Mouse (Mus musculus): Measurements from ENCODE around the gene Cacna2d4. TPM values are rescaled to one million over a fixed set of nuclear protein-coding genes. Genes with fewer than 3 reads are reported as not detected.
A peak's percentile ranks its signal among the peaks of the same experiment; 100 is the strongest.

Cacna2d4 gene
- polyA plus RNA-seq, 1 experiment from 2014 or later: 0.58 TPM

DNA sequence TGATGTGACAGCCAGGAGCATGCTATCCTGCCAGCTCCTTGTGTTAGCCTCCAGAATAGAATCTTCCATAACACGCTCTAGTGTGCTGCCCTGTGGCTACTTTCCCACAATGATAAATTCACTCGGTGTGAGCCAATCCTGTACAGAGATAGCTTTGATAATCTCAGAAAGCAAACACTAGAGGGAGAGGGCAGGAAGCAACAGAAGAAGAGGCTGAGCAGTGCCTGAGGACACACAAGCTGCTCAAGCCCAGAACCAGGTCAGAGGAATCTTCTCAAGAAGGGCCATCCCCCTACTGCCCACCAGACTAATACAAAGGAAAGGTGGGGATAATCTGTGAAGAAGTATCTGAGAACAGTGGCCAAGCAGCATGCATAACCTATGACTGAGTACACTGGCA lies 131.1 kb downstream of the Cacna2d4 start:
- no peak overlapping the region for H3K4me3 ChIP-seq (replicated peaks; ENCODE audit: low read depth, low read length)
- no peaks in the 10 kb centered on the region for H3K9me3 ChIP-seq (ENCODE audit: control insufficient read depth, low read length)
- 87% methylated on average over 2 of the region's 2 CpGs for WGBS
- no peak overlapping the region for H3K4me2 ChIP-seq (ENCODE audit: low read length)
- no peak overlapping the region for H3K27ac ChIP-seq (replicated peaks; ENCODE audit: low read depth, low read length)
- H3K36me3 ChIP-seq (ENCODE audit: control insufficient read depth, insufficient read depth, low read length): peaks cover 40% of the 10 kb centered on the region
- no peak for ATAC-seq (ENCODE audit: low FRiP score, low TSS enrichment)
- DNase-seq: no peak
- H3K9ac ChIP-seq (replicated peaks; ENCODE audit: low read length): no peak overlapping the region
- H3K27me3 ChIP-seq (ENCODE audit: control insufficient read depth, insufficient read depth, low read length): no peaks in the 10 kb centered on the region
- H3K4me1 ChIP-seq (ENCODE audit: control insufficient read depth, insufficient read depth, low read length): no peaks in the 10 kb centered on the region

DNA sequence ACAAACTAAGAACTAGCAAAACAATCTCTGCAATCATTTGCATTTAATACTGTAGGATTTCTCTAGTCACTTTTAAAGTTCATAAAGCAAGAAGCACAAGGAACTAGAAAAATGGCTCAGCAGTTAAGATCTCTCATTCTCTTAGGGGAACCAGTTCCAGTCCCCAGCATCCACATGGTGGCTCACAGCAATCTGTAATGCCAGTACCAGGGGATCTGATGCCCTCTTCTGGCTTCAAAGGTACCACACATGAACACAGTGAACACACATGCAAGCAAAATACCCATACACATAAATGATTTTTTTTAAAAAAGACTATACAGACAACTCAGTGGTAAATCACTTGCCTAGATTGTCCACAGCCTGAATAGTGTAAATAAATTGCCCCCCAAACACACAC lies 135.3 kb downstream of the Cacna2d4 start:
- Histone ChIP-seq H3K4me3 (replicated peaks; ENCODE audit: low read depth, low read length) (no peak overlapping the region), H3K27ac (replicated peaks; ENCODE audit: low read depth, low read length) (no peak overlapping the region), H3K36me3 (ENCODE audit: control insufficient read depth, insufficient read depth, low read length) (peaks cover 17% of the 10 kb centered on the region; the same call in 1 of the 2 replicates), H3K4me1 (ENCODE audit: control insufficient read depth, insufficient read depth, low read length) (no peaks in the 10 kb centered on the region), H3K4me2 (ENCODE audit: low read length) (no peak overlapping the region), H3K9me3 (ENCODE audit: control insufficient read depth, low read length) (no peaks in the 10 kb centered on the region), H3K27me3 (ENCODE audit: control insufficient read depth, insufficient read depth, low read length) (no peaks in the 10 kb centered on the region), H3K9ac (replicated peaks; ENCODE audit: low read length) (no peak overlapping the region)
- ATAC-seq (ENCODE audit: low FRiP score, low TSS enrichment) (no peak), DNase-seq (no peak)

DNA sequence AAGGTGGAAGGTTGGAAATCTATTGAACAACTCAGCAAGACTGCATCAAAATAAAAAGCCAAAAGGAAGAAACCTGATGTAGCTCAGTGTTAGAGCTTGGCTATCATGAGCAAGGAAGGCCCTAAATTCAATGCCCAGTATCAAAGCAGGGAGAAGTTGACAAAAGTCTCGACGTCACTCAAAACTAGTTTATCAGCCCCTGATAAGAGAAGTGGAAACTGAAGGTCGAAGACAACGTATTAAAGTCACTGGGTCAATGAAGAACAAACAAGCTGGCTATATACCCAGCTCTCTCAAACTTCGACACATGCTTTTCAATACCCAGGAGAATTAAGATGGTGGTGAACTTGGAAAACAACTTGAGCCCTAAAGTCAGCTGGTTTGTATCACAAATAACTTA lies 135.9 kb downstream of the Cacna2d4 start:
- H3K4me2 ChIP-seq (ENCODE audit: low read length): no peak overlapping the region
- DNase-seq (no peak), ATAC-seq (ENCODE audit: low FRiP score, low TSS enrichment) (no peak)
- H3K9me3 ChIP-seq (ENCODE audit: control insufficient read depth, low read length): no peaks in the 10 kb centered on the region
- no peak overlapping the region for H3K9ac ChIP-seq (replicated peaks; ENCODE audit: low read length)
- 96% methylated on average over 5 of the region's 5 CpGs for WGBS
- no peak overlapping the region for H3K4me3 ChIP-seq (replicated peaks; ENCODE audit: low read depth, low read length)
- H3K27me3 ChIP-seq (ENCODE audit: control insufficient read depth, insufficient read depth, low read length): no peaks in the 10 kb centered on the region
- H3K4me1 ChIP-seq (ENCODE audit: control insufficient read depth, insufficient read depth, low read length): no peaks in the 10 kb centered on the region
- H3K36me3 ChIP-seq (ENCODE audit: control insufficient read depth, insufficient read depth, low read length): peaks cover 17% of the 10 kb centered on the region; the same call in 1 of the 2 replicates
- no peak overlapping the region for H3K27ac ChIP-seq (replicated peaks; ENCODE audit: low read depth, low read length)

DNA sequence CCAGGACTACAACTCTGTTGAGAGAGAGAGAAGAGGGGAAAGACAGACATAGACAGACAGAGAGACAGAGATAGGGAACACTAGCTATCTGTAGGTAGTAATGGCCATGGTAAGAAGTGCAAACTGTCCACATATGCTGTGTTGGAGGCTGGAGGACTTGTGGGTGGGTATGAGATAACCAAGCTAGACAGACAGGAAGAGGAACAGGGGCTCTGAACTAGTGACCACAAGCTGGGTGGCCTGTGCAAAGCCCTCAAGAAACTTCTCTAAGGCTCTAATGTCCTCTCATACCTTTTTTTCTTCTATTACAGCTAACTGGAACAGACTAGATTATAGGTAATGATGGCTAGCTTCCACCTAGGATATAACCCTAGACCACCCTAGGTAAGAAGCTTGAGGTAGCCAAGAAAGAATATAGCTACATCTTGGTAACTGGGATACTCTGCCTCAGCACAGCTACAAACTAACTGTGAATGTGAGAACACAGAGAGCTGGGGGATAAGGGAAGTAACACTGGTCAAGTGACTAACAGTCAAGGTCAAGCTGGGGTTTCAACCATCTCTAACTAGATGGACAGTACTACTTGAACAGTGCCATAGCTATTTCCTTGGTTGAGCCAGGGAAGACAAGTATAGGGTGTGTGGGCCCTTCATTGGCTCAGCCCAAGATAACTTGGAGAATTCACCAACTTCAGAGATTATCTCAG lies 136.8 kb downstream of the Cacna2d4 start:
- ATAC-seq (ENCODE audit: low FRiP score, low TSS enrichment) (no peak), DNase-seq (no peak)
- Histone ChIP-seq H3K27ac (replicated peaks; ENCODE audit: low read depth, low read length) (no peak overlapping the region), H3K4me3 (replicated peaks; ENCODE audit: low read depth, low read length) (no peak overlapping the region), H3K9ac (replicated peaks; ENCODE audit: low read length) (no peak overlapping the region), H3K27me3 (ENCODE audit: control insufficient read depth, insufficient read depth, low read length) (no peaks in the 10 kb centered on the region), H3K4me1 (ENCODE audit: control insufficient read depth, insufficient read depth, low read length) (no peaks in the 10 kb centered on the region), H3K36me3 (ENCODE audit: control insufficient read depth, insufficient read depth, low read length) (peaks cover 15% of the 10 kb centered on the region; the same call in 1 of the 2 replicates), H3K9me3 (ENCODE audit: control insufficient read depth, low read length) (no peaks in the 10 kb centered on the region), H3K4me2 (ENCODE audit: low read length) (no peak overlapping the region)

DNA sequence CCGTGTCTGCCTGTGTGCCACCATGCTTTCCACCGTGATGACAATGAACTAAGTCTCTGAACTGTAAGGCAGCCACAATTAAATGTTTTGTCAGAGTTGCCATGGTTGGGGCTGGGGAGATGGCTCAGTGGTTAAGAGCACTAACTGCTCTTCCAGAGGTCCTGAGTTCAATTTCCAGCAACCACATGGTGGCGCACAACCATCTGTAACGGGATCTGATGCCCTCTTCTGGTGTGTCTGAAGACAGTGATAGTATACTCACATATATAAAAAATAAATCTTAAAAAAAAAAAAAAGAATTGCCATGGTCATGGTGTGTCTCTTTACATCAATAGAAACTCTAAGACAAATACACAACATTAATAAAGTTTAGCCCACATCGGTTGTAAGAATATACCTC lies 138.7 kb downstream of the Cacna2d4 start:
- Histone ChIP-seq H3K4me1 (ENCODE audit: control insufficient read depth, insufficient read depth, low read length) (no peaks in the 10 kb centered on the region), H3K9me3 (ENCODE audit: control insufficient read depth, low read length) (no peaks in the 10 kb centered on the region), H3K27me3 (ENCODE audit: control insufficient read depth, insufficient read depth, low read length) (no peaks in the 10 kb centered on the region), H3K36me3 (ENCODE audit: control insufficient read depth, insufficient read depth, low read length) (0 out of 2 replicates have a peak, but pooled peaks cover 1% of the 10 kb centered on the region), H3K4me2 (ENCODE audit: low read length) (no peak overlapping the region), H3K4me3 (replicated peaks; ENCODE audit: low read depth, low read length) (no peak overlapping the region), H3K27ac (replicated peaks; ENCODE audit: low read depth, low read length) (no peak overlapping the region), H3K9ac (replicated peaks; ENCODE audit: low read length) (no peak overlapping the region)
- WGBS: 80% methylated on average over 5 of the region's 5 CpGs
- no peak for ATAC-seq (ENCODE audit: low FRiP score, low TSS enrichment)
- DNase-seq: no peak

DNA sequence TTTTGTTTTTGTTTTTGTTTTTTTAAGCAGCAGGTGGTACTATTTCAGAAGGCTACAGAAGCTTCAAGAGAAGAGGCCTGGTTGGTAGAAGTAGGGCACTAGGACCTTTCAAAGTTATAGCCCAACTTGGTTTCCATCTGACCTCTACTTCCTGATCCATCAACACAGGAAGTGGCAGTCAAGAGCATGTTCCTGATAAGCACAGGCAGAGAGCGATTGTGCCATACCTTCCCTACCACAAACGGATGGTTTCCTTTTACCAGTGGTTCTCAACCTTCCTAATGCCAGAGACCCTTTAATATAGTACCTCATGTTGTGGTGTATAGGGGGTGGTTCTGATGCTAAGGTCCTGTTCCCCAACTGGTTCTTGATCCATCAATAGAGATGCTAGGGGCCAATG lies 141.3 kb downstream of the Cacna2d4 start:
- no peaks in the 10 kb centered on the region for H3K4me1 ChIP-seq (ENCODE audit: control insufficient read depth, insufficient read depth, low read length)
- no peak overlapping the region for H3K27ac ChIP-seq (replicated peaks; ENCODE audit: low read depth, low read length)
- ATAC-seq (ENCODE audit: low FRiP score, low TSS enrichment): no peak
- WGBS: 98% methylated on average over 2 of the region's 2 CpGs
- H3K4me2 ChIP-seq (ENCODE audit: low read length): no peak overlapping the region
- no peak overlapping the region for H3K9ac ChIP-seq (replicated peaks; ENCODE audit: low read length)
- no peak overlapping the region for H3K4me3 ChIP-seq (replicated peaks; ENCODE audit: low read depth, low read length)
- H3K27me3 ChIP-seq (ENCODE audit: control insufficient read depth, insufficient read depth, low read length): no peaks in the 10 kb centered on the region
- no peaks in the 10 kb centered on the region for H3K36me3 ChIP-seq (ENCODE audit: control insufficient read depth, insufficient read depth, low read length)
- no peaks in the 10 kb centered on the region for H3K9me3 ChIP-seq (ENCODE audit: control insufficient read depth, low read length)
- DNase-seq: no peak

DNA sequence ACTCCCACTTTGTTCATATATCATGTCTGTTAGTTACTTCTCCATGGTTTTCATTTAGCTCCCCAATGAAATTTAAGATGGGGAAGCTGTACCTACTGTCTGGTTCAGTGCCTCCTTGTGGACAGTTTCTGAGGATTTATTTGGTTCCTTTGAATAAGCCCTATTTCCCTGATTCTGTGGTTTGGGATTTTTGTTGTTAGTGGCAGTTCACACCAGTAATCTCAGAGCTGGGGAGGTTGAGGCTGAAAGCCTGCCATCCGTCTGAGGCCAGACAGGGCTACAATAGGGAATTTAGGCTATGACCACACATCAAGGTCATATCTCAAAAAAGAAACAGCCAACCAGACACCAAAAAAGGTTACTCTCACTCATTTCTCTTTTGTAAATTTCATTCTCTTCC lies 142.3 kb downstream of the Cacna2d4 start:
- Histone ChIP-seq H3K36me3 (ENCODE audit: control insufficient read depth, insufficient read depth, low read length) (no peaks in the 10 kb centered on the region), H3K9ac (replicated peaks; ENCODE audit: low read length) (no peak overlapping the region), H3K27ac (replicated peaks; ENCODE audit: low read depth, low read length) (no peak overlapping the region), H3K4me3 (replicated peaks; ENCODE audit: low read depth, low read length) (no peak overlapping the region), H3K4me2 (ENCODE audit: low read length) (no peak overlapping the region), H3K27me3 (ENCODE audit: control insufficient read depth, insufficient read depth, low read length) (no peaks in the 10 kb centered on the region), H3K4me1 (ENCODE audit: control insufficient read depth, insufficient read depth, low read length) (no peaks in the 10 kb centered on the region), H3K9me3 (ENCODE audit: control insufficient read depth, low read length) (no peaks in the 10 kb centered on the region)
- WGBS: 83% methylated on average over 1 of the region's 1 CpGs
- DNase-seq: no peak
- no peak for ATAC-seq (ENCODE audit: low FRiP score, low TSS enrichment)

DNA sequence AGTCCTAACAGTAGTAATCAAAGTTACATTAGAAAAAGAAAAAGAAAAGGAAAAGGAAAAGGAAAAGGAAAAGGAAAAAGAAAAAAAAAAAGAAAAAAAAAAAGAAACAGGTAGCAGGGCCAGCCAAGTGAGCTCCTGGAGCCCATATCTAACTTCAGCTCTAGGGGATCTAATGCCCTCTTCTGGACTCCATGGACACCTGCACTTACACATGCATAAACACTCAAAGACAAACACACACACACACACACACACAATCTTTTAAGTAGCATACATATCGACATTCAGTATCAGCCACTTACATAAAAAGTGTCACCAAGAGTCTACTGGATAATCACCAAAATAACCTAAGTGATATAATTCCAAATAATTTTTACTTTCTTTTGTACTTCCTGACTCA lies 149.3 kb downstream of the Cacna2d4 start:
- DNase-seq: no peak
- ATAC-seq (ENCODE audit: low FRiP score, low TSS enrichment): no peak
- Histone ChIP-seq H3K27me3 (ENCODE audit: control insufficient read depth, insufficient read depth, low read length) (no peaks in the 10 kb centered on the region), H3K4me2 (ENCODE audit: low read length) (no peak overlapping the region), H3K4me1 (ENCODE audit: control insufficient read depth, insufficient read depth, low read length) (peaks cover 21% of the 10 kb centered on the region), H3K9me3 (ENCODE audit: control insufficient read depth, low read length) (no peaks in the 10 kb centered on the region), H3K9ac (replicated peaks; ENCODE audit: low read length) (no peak overlapping the region), H3K4me3 (replicated peaks; ENCODE audit: low read depth, low read length) (no peak overlapping the region), H3K27ac (replicated peaks; ENCODE audit: low read depth, low read length) (no peak overlapping the region), H3K36me3 (ENCODE audit: control insufficient read depth, insufficient read depth, low read length) (no peaks in the 10 kb centered on the region)
- WGBS: 97% methylated on average over 1 of the region's 1 CpGs

DNA sequence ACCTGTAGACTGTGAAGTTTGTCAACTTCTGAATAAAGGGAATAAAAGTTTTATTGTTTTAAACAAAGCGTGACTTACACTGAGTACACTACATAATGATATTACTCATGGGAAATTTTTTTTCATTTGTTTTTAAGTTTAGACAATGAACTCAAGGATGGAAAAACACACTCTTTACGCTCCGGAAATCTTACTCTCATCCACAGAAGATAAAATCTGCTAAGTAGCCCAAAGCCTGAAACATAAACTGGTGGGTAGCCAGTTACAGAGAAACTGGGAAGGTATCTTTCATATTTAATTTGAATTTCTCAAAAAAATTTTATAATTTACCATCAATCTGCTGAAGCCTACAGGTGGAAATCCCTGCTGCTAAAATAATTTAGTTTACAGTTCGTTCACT lies 150.1 kb downstream of the Cacna2d4 start:
- H3K9me3 ChIP-seq (ENCODE audit: control insufficient read depth, low read length): no peaks in the 10 kb centered on the region
- DNase-seq: no peak

More for the DNA sequence above, 150.1 kb downstream of the Cacna2d4 start:
- H3K4me2 ChIP-seq (ENCODE audit: low read length): peak overlapping the region; percentile 62; the same call in 1 of the 2 replicates
- no peaks in the 10 kb centered on the region for H3K36me3 ChIP-seq (ENCODE audit: control insufficient read depth, insufficient read depth, low read length)
- H3K27ac ChIP-seq (replicated peaks; ENCODE audit: low read depth, low read length): no peak overlapping the region
- H3K4me3 ChIP-seq (replicated peaks; ENCODE audit: low read depth, low read length): no peak overlapping the region
- 92% methylated on average over 4 of the region's 4 CpGs for WGBS
- peaks cover 21% of the 10 kb centered on the region for H3K4me1 ChIP-seq (ENCODE audit: control insufficient read depth, insufficient read depth, low read length)
- no peak for ATAC-seq (ENCODE audit: low FRiP score, low TSS enrichment)
- no peaks in the 10 kb centered on the region for H3K27me3 ChIP-seq (ENCODE audit: control insufficient read depth, insufficient read depth, low read length)
- H3K9ac ChIP-seq (replicated peaks; ENCODE audit: low read length): no peak overlapping the region
